Mouse (Mus musculus) kidney, embryonic 16.5 days (tissue): Measurements from ENCODE around the gene Yars2. TPM values are rescaled to one million over a fixed set of nuclear protein-coding genes. Genes with fewer than 3 reads are reported as not detected.

Experiments used
- ATAC-seq: fragments of 200-750 bp; cut with Nextera tagmentation; 2 replicates; pipeline ENCODE4 v1.8.0; 2017; ENCODE audit warnings: moderate TSS enrichment; ENCODE audit not compliant: low FRiP score, low TSS enrichment
- H3K27ac ChIP-seq: fragments of 300-500 bp; sonication (generic); 2 replicates; pipeline ENCODE4 v1.5.1; 2014; ENCODE audit warnings: low read length
- H3K27me3 ChIP-seq: fragments of 300-500 bp; sonication (generic); 2 replicates; pipeline ENCODE4 v1.6.1; 2014; ENCODE audit warnings: low read length, control low read depth, mixed read lengths; ENCODE audit not compliant: insufficient read depth
- H3K36me3 ChIP-seq: fragments of 300-500 bp; sonication (generic); 2 replicates; pipeline ENCODE4 v1.6.1; 2014; ENCODE audit warnings: low read length, control low read depth, mixed read lengths; ENCODE audit not compliant: insufficient read depth
- H3K4me1 ChIP-seq: fragments of 300-500 bp; sonication (generic); 2 replicates; pipeline ENCODE4 v1.6.1; 2014; ENCODE audit warnings: low read length, control low read depth, mixed read lengths; ENCODE audit not compliant: insufficient read depth
- H3K4me2 ChIP-seq: fragments of 300-500 bp; sonication (generic); replicated peaks from 2 replicates; pipeline ENCODE4 v1.6.1; 2014; ENCODE audit warnings: low read depth, low read length
- H3K4me3 ChIP-seq: fragments of 300-500 bp; sonication (generic); 2 replicates; pipeline ENCODE4 v1.5.1; 2014; ENCODE audit warnings: mild to moderate bottlenecking, low read length
- H3K9ac ChIP-seq: fragments of 300-500 bp; sonication (generic); replicated peaks from 2 replicates; pipeline ENCODE4 v1.6.1; 2014; ENCODE audit warnings: low read length
- H3K9me3 ChIP-seq: fragments of 300-500 bp; sonication (generic); 2 replicates; pipeline ENCODE4 v1.6.1; 2016; ENCODE audit warnings: low read length, control low read depth
- WGBS: fragments of 180-500 bp; shearing (Covaris S2); extraction: QIAGEN DNeasy Blood & Tissue Kit; methylation state at CpG from one replicate; pipeline ENCODE4 v1.1.7; 2014; 5-methylcytosine and 5-hydroxymethylcytosine counted together
- polyA plus RNA-seq: library from polyadenylated mRNA; unstranded; fragments of >200 nt; fragmentation: Nextera tagmentation; extraction: Ambion mirVana; gene quantifications from 2 replicates; pipeline ENCODE4 v1.2.1, GENCODE M21; 2015

Gene Yars2
- 34.2 and 36.3 TPM in 2 replicates for polyA plus RNA-seq

DNA sequence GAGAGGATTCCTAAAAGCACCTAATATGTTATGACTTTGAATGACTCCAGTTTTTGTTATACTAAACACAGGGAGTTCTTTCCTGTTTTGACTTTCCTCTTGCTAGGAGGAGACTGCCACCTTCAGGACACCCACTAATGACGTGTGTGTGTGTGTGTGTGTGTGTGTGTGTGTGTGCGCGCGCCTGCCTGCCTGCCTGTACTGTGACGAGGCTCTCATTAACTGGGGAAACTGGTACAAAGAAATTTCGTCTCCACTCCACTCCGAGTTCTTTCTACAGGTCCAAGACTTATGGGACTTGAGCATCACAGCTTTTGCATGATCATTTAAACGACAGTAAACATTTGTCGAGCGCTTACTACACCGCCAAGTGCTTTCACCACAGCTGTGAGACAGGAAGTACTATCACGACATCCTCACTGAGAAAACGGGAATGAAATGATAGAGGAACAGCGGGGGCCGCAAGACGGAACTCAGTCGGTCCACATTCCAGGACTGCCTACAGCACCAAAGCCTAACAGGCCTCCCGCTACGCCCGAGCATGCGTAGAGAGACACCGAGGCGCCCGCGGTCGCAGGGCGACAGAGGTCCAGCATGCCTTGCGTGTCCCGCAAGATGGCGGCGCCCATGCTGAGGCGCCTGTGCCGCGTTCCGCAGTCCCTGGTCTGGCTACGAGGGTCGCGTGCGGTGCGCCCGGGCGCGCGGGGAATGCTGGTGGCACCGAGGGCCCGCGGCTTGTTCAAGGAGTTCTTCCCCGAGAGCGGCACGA, at the start of gene Yars2:
Gene Yars2 (plus strand): TSS at position 597 of the 769 bp plus-strand sequence.
- peak within 1 kb of the TSS; percentile 94 for H3K27ac ChIP-seq
- no peaks in the 10 kb centered on the region for H3K27me3 ChIP-seq
- H3K4me3 ChIP-seq = peak within 1 kb of the TSS; percentile 97
- peaks cover 12% of the 10 kb centered on the region for H3K4me1 ChIP-seq
- peaks cover 5% of the 10 kb centered on the region; the same call in 1 of the 2 replicates for H3K36me3 ChIP-seq
- peak within 1 kb of the TSS; percentile 77 for H3K4me2 ChIP-seq
- H3K9ac ChIP-seq = peak within 1 kb of the TSS; percentile 93
- peak; percentile 99 for ATAC-seq
- WGBS = 0% methylated on average over 50 of the region's 50 CpGs
- H3K9me3 ChIP-seq = no peaks in the 10 kb centered on the region

DNA sequence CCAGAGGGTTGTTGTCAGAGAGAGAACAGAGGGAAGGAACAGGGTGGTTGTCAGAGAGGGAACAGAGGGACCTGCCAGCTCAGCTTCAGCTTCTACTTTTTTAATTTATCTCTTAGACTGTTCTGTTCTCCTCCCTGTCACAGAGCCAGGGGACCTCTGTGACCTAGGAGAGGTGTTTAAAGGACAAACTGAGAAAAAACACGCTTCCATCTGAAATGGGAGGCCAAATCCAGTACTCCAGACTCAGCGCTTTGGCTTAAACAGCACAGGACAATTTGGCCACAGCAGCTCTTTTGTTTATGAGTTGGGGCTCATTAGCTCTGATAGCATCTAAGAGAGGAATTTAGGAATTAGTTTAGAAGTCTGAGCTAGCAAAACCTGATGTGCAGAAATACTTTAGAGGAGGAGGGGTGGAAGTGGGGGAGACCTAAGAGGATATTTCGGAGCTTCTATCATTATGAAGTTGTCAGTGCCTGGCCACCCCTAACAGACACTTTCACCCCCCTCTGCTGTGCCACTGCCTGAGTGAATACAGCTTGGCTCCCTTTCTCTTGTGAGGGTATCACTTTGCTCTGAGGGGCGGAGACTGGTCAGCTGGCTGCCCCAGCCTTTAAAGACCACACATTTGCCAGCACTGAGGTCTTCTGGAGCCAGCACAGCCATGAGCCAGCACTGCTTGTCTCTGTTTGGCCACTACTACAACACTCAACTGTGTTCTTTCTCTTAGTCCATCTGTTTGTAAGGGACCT, 49.3 kb upstream of the Yars2 start:
- WGBS = 16% methylated on average over 4 of the region's 4 CpGs
- Histone ChIP-seq H3K36me3 (no peaks in the 10 kb centered on the region), H3K27ac (peak overlapping the region; percentile 52; the same call in 1 of the 2 replicates), H3K4me3 (no peak overlapping the region), H3K9me3 (no peaks in the 10 kb centered on the region), H3K4me1 (no peaks in the 10 kb centered on the region), H3K27me3 (no peaks in the 10 kb centered on the region), H3K4me2 (no peak overlapping the region; the same call in 1 of the 2 replicates), H3K9ac (no peak overlapping the region)
- ATAC-seq = peak; percentile 93

DNA sequence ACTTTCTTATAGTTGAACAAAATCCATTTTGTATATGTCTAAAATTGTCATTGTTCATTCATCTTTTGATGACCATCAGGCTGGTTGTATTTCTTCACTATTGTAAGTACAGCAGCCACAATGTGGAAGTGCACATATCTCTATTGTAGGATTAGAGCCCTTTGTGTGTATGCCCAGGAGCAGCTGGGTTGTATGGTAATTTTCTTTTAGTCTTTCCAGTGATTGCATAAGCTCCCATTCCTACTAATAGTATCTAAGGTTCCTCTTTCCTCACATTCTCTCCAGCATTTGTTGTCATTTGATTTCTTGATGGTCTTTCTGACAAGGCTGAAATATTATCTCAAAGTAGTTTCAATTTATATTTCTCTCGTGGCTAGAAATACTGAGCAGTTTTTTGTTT, 47.5 kb upstream of the Yars2 start:
- 49% methylated on average over 1 of the region's 1 CpGs for WGBS
- Histone ChIP-seq H3K4me1 (no peaks in the 10 kb centered on the region), H3K4me3 (no peak overlapping the region), H3K4me2 (no peak overlapping the region), H3K9ac (no peak overlapping the region), H3K36me3 (no peaks in the 10 kb centered on the region), H3K9me3 (no peaks in the 10 kb centered on the region), H3K27me3 (no peaks in the 10 kb centered on the region), H3K27ac (no peak overlapping the region)
- no peak for ATAC-seq

GRCm38 (mm10) chr16:16255874-16256273, 46.9 kb upstream of the Yars2 start:
- no peaks in the 10 kb centered on the region for H3K36me3 ChIP-seq
- no peaks in the 10 kb centered on the region for H3K9me3 ChIP-seq
- H3K27ac ChIP-seq = no peak overlapping the region
- no peak for ATAC-seq
- no peaks in the 10 kb centered on the region for H3K27me3 ChIP-seq
- H3K4me1 ChIP-seq = no peaks in the 10 kb centered on the region
- 19% methylated on average over 7 of the region's 7 CpGs for WGBS
- no peak overlapping the region for H3K4me3 ChIP-seq
- H3K9ac ChIP-seq = no peak overlapping the region
- no peak overlapping the region for H3K4me2 ChIP-seq

DNA sequence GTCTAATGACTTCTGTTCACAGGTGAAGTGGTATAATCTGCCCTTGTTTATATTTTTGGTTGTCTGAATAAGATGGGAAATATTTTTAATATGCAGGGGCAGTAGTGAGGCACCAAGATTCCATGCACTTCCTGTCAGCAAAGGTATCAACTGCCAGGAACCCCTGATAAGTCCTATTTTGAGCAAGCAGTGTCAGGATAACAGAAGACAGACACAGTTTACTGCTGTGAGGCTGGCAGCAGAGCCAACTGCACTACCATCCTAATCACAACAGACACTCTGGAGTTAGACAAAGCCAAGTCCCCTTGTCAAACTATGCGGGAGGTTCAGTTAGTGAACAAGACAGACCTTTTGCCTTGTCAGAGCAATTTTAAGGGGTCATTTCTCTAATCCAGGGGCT, 46.1 kb upstream of the Yars2 start:
- WGBS = 79% methylated on average over 1 of the region's 1 CpGs

GRCm38 (mm10) chr16:16260882-16261281, 41.9 kb upstream of the Yars2 start:
- no peak for ATAC-seq
- Histone ChIP-seq H3K9me3 (no peaks in the 10 kb centered on the region), H3K4me3 (no peak overlapping the region), H3K4me2 (no peak overlapping the region), H3K4me1 (no peaks in the 10 kb centered on the region), H3K27me3 (no peaks in the 10 kb centered on the region), H3K36me3 (no peaks in the 10 kb centered on the region), H3K27ac (no peak overlapping the region), H3K9ac (no peak overlapping the region)
- WGBS = 96% methylated on average over 5 of the region's 5 CpGs

More for the DNA sequence above, 46.1 kb upstream of the Yars2 start:
- Histone ChIP-seq H3K4me3 (no peak overlapping the region), H3K9ac (no peak overlapping the region), H3K9me3 (no peaks in the 10 kb centered on the region), H3K4me2 (no peak overlapping the region), H3K36me3 (no peaks in the 10 kb centered on the region), H3K4me1 (no peaks in the 10 kb centered on the region), H3K27ac (no peak overlapping the region), H3K27me3 (no peaks in the 10 kb centered on the region)
- ATAC-seq = no peak

DNA sequence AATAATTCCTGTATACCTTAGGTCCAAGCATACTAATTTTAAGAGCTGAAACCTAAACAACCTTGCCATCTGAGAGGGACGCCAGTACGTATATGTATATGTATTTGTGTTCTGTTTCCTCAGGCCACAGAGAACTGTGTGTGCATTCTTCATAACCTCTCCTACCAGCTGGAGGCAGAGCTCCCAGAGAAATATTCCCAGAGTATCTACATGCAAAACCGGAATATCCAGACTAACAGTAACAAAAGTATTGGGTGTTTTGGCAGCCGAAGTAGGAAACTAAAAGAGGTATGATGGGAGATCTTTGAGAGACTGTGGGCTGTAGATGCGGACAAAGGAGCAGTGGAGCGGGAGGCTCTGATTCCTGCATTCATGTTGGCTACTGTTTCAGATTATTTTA, 41.3 kb upstream of the Yars2 start:
- Histone ChIP-seq H3K27me3 (no peaks in the 10 kb centered on the region), H3K4me2 (no peak overlapping the region), H3K36me3 (no peaks in the 10 kb centered on the region), H3K4me1 (no peaks in the 10 kb centered on the region), H3K9ac (no peak overlapping the region), H3K4me3 (no peak overlapping the region), H3K27ac (no peak overlapping the region), H3K9me3 (no peaks in the 10 kb centered on the region)
- WGBS = 85% methylated on average over 6 of the region's 6 CpGs
- no peak for ATAC-seq

DNA sequence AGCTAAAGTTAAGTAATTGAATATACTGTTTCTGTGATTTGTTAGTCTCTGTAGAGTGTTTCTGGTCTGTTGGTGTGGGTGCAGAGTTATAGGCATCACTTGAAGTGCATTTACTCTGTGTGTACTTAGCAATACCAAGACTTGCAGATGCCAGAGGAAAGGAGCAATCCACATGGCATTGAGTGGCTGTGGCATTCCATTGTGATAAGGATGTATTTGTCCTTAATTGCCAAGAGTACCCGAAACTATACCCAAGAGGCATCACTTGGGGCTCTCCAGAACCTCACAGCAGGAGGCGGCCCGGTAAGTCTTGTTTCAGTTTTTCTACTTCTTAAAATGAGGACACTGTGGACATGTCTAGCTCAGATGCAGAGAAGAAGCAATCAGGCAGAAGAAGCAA, 40.3 kb upstream of the Yars2 start:
- no peaks in the 10 kb centered on the region for H3K4me1 ChIP-seq
- no peaks in the 10 kb centered on the region for H3K9me3 ChIP-seq
- no peak overlapping the region for H3K4me2 ChIP-seq
- H3K36me3 ChIP-seq = no peaks in the 10 kb centered on the region
- no peak for ATAC-seq
- 89% methylated on average over 3 of the region's 3 CpGs for WGBS
- no peak overlapping the region for H3K9ac ChIP-seq
- no peak overlapping the region for H3K27ac ChIP-seq
- H3K4me3 ChIP-seq = no peak overlapping the region
- H3K27me3 ChIP-seq = no peaks in the 10 kb centered on the region

DNA sequence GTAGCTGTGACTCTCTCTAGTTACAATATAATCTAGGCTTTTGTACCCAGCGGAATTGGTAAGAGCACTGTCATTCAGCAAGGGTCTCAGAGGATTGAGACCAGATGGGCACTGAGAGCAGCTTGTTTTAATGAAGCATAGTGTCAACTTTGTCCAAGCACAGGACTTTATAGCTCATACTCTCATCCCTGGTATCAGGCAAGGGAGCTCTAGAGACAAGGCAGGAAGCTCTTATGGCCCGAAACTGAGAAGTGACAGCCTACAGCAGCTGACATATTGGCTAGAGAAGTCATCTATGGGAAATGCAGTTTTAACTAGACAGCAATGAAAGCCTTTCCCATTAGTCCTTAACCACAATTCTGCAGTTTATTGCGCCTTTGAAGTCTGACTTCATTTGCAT, 29.8 kb upstream of the Yars2 start:
- no peak overlapping the region for H3K4me2 ChIP-seq
- no peak overlapping the region for H3K4me3 ChIP-seq
- no peak for ATAC-seq
- H3K4me1 ChIP-seq = no peaks in the 10 kb centered on the region
- no peak overlapping the region for H3K9ac ChIP-seq
- WGBS = 33% methylated on average over 3 of the region's 3 CpGs
- no peaks in the 10 kb centered on the region for H3K36me3 ChIP-seq
- H3K27me3 ChIP-seq = no peaks in the 10 kb centered on the region
- no peaks in the 10 kb centered on the region for H3K9me3 ChIP-seq
- H3K27ac ChIP-seq = no peak overlapping the region

GRCm38 (mm10) chr16:16273752-16274151, 29.0 kb upstream of the Yars2 start:
- no peaks in the 10 kb centered on the region for H3K27me3 ChIP-seq
- no peaks in the 10 kb centered on the region for H3K36me3 ChIP-seq
- 83% methylated on average over 6 of the region's 6 CpGs for WGBS
- no peaks in the 10 kb centered on the region for H3K9me3 ChIP-seq
- ATAC-seq = no peak
- H3K27ac ChIP-seq = no peak overlapping the region
- no peaks in the 10 kb centered on the region for H3K4me1 ChIP-seq
- no peak overlapping the region for H3K9ac ChIP-seq
- H3K4me2 ChIP-seq = no peak overlapping the region
- no peak overlapping the region for H3K4me3 ChIP-seq
